Mouse (Mus musculus) midbrain, embryonic 15.5 days (tissue): ENCODE results near the gene Poln. TPM values are rescaled to one million over a fixed set of nuclear protein-coding genes. Genes with fewer than 3 reads are reported as not detected.

ENCODE experiments used
- ATAC-seq: fragments of 200-750 bp; cut with Nextera tagmentation; replicated peaks from 2 replicates; pipeline ENCODE4 v1.8.0; 2017; ENCODE audit warnings: moderate TSS enrichment
- H3K27ac ChIP-seq: fragments of 300-500 bp; sonication (generic); 2 replicates; pipeline ENCODE4 v1.5.1; 2015; ENCODE audit warnings: mild to moderate bottlenecking, inconsistent platforms
- H3K27me3 ChIP-seq: fragments of 300-500 bp; sonication (generic); replicated peaks from 2 replicates; pipeline ENCODE4 v1.6.1; 2015; ENCODE audit warnings: inconsistent platforms
- H3K36me3 ChIP-seq: fragments of 300-500 bp; sonication (generic); replicated peaks from 2 replicates; pipeline ENCODE4 v1.6.1; 2015; ENCODE audit warnings: inconsistent platforms
- H3K4me1 ChIP-seq: fragments of 300-500 bp; sonication (generic); 2 replicates; pipeline ENCODE4 v1.6.1; 2015; ENCODE audit warnings: inconsistent platforms
- H3K4me2 ChIP-seq: fragments of 300-500 bp; sonication (generic); 2 replicates; pipeline ENCODE4 v1.6.1; 2015; ENCODE audit warnings: inconsistent platforms, mild to moderate bottlenecking, moderate library complexity
- H3K4me3 ChIP-seq: fragments of 300-500 bp; sonication (generic); 2 replicates; pipeline ENCODE4 v1.5.1; 2015; ENCODE audit warnings: mild to moderate bottlenecking, inconsistent platforms
- H3K9ac ChIP-seq: fragments of 300-500 bp; sonication (generic); 2 replicates; pipeline ENCODE4 v1.6.1; 2015; ENCODE audit warnings: mild to moderate bottlenecking, inconsistent platforms
- H3K9me3 ChIP-seq: fragments of 300-500 bp; sonication (generic); 2 replicates; pipeline ENCODE4 v1.6.1; 2016; ENCODE audit warnings: inconsistent platforms
- WGBS: fragments of 180-500 bp; shearing (Covaris S2); methylation state at CpG from one replicate; pipeline ENCODE4 v1.1.7; 2015; ENCODE audit warnings: mixed read lengths; 5-methylcytosine and 5-hydroxymethylcytosine counted together
- polyA plus RNA-seq: library from polyadenylated mRNA; unstranded; fragments of >200 nt; fragmentation: Nextera tagmentation; extraction: Ambion mirVana; gene quantifications from 2 replicates; pipeline ENCODE4 v1.2.1, GENCODE M21; 2015

Gene Poln
- polyA plus RNA-seq, 1 experiment from 2014 or later = 0.27 TPM

- Histone ChIP-seq H3K9me3 (no peaks in the 10 kb centered on the region), H3K4me3 (no peak overlapping the region), H3K4me1 (no peaks in the 10 kb centered on the region), H3K4me2 (no peak overlapping the region), H3K27ac (no peak overlapping the region), H3K27me3 (no peaks in the 10 kb centered on the region), H3K9ac (no peak overlapping the region), H3K36me3 (no peaks in the 10 kb centered on the region)
- ATAC-seq = no peak
- 81% methylated on average over 7 of the region's 7 CpGs for WGBS
Observed at GRCm38 (mm10) chr5:34196423-34196822, 27.2 kb upstream of the Poln start.

- ATAC-seq = no peak
- 94% methylated on average over 12 of the region's 12 CpGs for WGBS
Observed at GRCm38 (mm10) chr5:34195786-34196185, 26.5 kb upstream of the Poln start.

GRCm38 (mm10) chr5:34194975-34195662 is 25.9 kb upstream of the Poln start:
- Histone ChIP-seq H3K36me3 (no peaks in the 10 kb centered on the region), H3K4me2 (no peak overlapping the region), H3K27me3 (no peaks in the 10 kb centered on the region), H3K9ac (no peak overlapping the region), H3K9me3 (no peaks in the 10 kb centered on the region), H3K27ac (no peak overlapping the region), H3K4me3 (no peak overlapping the region), H3K4me1 (no peaks in the 10 kb centered on the region)
- ATAC-seq = no peak
- 82% methylated on average over 6 of the region's 6 CpGs for WGBS

More at GRCm38 (mm10) chr5:34195786-34196185, 26.5 kb upstream of the Poln start:
- H3K4me1 ChIP-seq = no peaks in the 10 kb centered on the region
- no peak overlapping the region for H3K9ac ChIP-seq
- no peak overlapping the region for H3K27ac ChIP-seq
- no peak overlapping the region for H3K4me2 ChIP-seq
- no peaks in the 10 kb centered on the region for H3K36me3 ChIP-seq
- H3K9me3 ChIP-seq = no peaks in the 10 kb centered on the region
- no peak overlapping the region for H3K4me3 ChIP-seq
- no peaks in the 10 kb centered on the region for H3K27me3 ChIP-seq

- H3K36me3 ChIP-seq = no peaks in the 10 kb centered on the region
- H3K27ac ChIP-seq = no peak overlapping the region
- WGBS = 36% methylated on average over 1 of the region's 1 CpGs
- H3K4me1 ChIP-seq = no peaks in the 10 kb centered on the region
- no peak overlapping the region for H3K9ac ChIP-seq
- no peak for ATAC-seq
- H3K4me2 ChIP-seq = no peak overlapping the region
- H3K4me3 ChIP-seq = no peak overlapping the region
- H3K27me3 ChIP-seq = no peaks in the 10 kb centered on the region
- no peaks in the 10 kb centered on the region for H3K9me3 ChIP-seq
Observed at GRCm38 (mm10) chr5:34194426-34194825, 25.2 kb upstream of the Poln start.

- Histone ChIP-seq H3K27ac (no peak overlapping the region), H3K4me1 (peaks cover 12% of the 10 kb centered on the region), H3K36me3 (no peaks in the 10 kb centered on the region), H3K4me3 (no peak overlapping the region), H3K27me3 (no peaks in the 10 kb centered on the region), H3K9me3 (no peaks in the 10 kb centered on the region), H3K9ac (no peak overlapping the region), H3K4me2 (no peak overlapping the region)
- no peak for ATAC-seq
- 78% methylated on average over 4 of the region's 4 CpGs for WGBS
Observed at GRCm38 (mm10) chr5:34191843-34192242, 22.6 kb upstream of the Poln start.

GRCm38 (mm10) chr5:34191021-34191420 is 21.8 kb upstream of the Poln start:
- WGBS = 45% methylated on average over 4 of the region's 4 CpGs
- Histone ChIP-seq H3K4me2 (no peak overlapping the region), H3K9ac (no peak overlapping the region), H3K27ac (no peak overlapping the region), H3K4me3 (no peak overlapping the region), H3K4me1 (peaks cover 19% of the 10 kb centered on the region), H3K27me3 (no peaks in the 10 kb centered on the region), H3K9me3 (no peaks in the 10 kb centered on the region), H3K36me3 (no peaks in the 10 kb centered on the region)
- ATAC-seq = no peak

GRCm38 (mm10) chr5:34189521-34189920 is 20.3 kb upstream of the Poln start:
- Histone ChIP-seq H3K27ac (no peak overlapping the region), H3K4me3 (no peak overlapping the region), H3K9me3 (no peaks in the 10 kb centered on the region), H3K36me3 (no peaks in the 10 kb centered on the region), H3K4me2 (no peak overlapping the region), H3K27me3 (no peaks in the 10 kb centered on the region), H3K9ac (no peak overlapping the region), H3K4me1 (peaks cover 34% of the 10 kb centered on the region)
- no peak for ATAC-seq
- 63% methylated on average over 1 of the region's 1 CpGs for WGBS

- H3K36me3 ChIP-seq = no peaks in the 10 kb centered on the region
- 74% methylated on average over 2 of the region's 2 CpGs for WGBS
- peak overlapping the region; percentile 89 for H3K4me3 ChIP-seq
- peak overlapping the region; percentile 78 for H3K4me2 ChIP-seq
- H3K27ac ChIP-seq = no peak overlapping the region
- ATAC-seq = no peak
- no peaks in the 10 kb centered on the region for H3K27me3 ChIP-seq
- H3K9ac ChIP-seq = peak overlapping the region; percentile 66; the same call in 1 of the 2 replicates
- H3K4me1 ChIP-seq = peaks cover 41% of the 10 kb centered on the region
- H3K9me3 ChIP-seq = no peaks in the 10 kb centered on the region
Observed at GRCm38 (mm10) chr5:34188856-34189255, 19.6 kb upstream of the Poln start.

GRCm38 (mm10) chr5:34187601-34188316 is 18.5 kb upstream of the Poln start, which contains the start of gene Mxd4:
Mxd4 (minus strand) TSS chr5:34187720.
- Histone ChIP-seq H3K36me3 (no peaks in the 10 kb centered on the region), H3K27ac (peak within 1 kb of the TSS; percentile 91), H3K4me3 (peak within 1 kb of the TSS; percentile 89), H3K4me1 (peaks cover 51% of the 10 kb centered on the region), H3K9ac (peak within 1 kb of the TSS; percentile 74), H3K27me3 (no peaks in the 10 kb centered on the region), H3K4me2 (peak within 1 kb of the TSS; percentile 78), H3K9me3 (no peaks in the 10 kb centered on the region)
- ATAC-seq = peak; percentile 99
- under 1% methylated on average over 60 of the region's 60 CpGs for WGBS

GRCm38 (mm10) chr5:34186961-34187391 is 17.7 kb upstream of the Poln start:
- H3K4me2 ChIP-seq = peak overlapping the region; percentile 78
- peak overlapping the region; percentile 91 for H3K27ac ChIP-seq
- H3K9ac ChIP-seq = peak overlapping the region; percentile 74
- H3K4me3 ChIP-seq = peak overlapping the region; percentile 89
- no peaks in the 10 kb centered on the region for H3K27me3 ChIP-seq
- peaks cover 51% of the 10 kb centered on the region for H3K4me1 ChIP-seq
- 0 out of 2 replicates have a peak, but pooled peaks cover 5% of the 10 kb centered on the region for H3K36me3 ChIP-seq
- peak; percentile 34 for ATAC-seq
- WGBS = under 1% methylated on average over 45 of the region's 46 CpGs
- no peaks in the 10 kb centered on the region for H3K9me3 ChIP-seq

GRCm38 (mm10) chr5:34186391-34186790 is 17.1 kb upstream of the Poln start:
- ATAC-seq = no peak
- WGBS = 58% methylated on average over 2 of the region's 2 CpGs
- H3K27me3 ChIP-seq = no peaks in the 10 kb centered on the region
- peak overlapping the region; percentile 89 for H3K4me3 ChIP-seq
- H3K4me2 ChIP-seq = peak overlapping the region; percentile 78
- no peaks in the 10 kb centered on the region for H3K9me3 ChIP-seq
- peak overlapping the region; percentile 74 for H3K9ac ChIP-seq
- no peak overlapping the region for H3K27ac ChIP-seq
- 0 out of 2 replicates have a peak, but pooled peaks cover 5% of the 10 kb centered on the region for H3K36me3 ChIP-seq
- peaks cover 53% of the 10 kb centered on the region for H3K4me1 ChIP-seq

- Histone ChIP-seq H3K9me3 (no peaks in the 10 kb centered on the region), H3K4me3 (peak overlapping the region; percentile 89), H3K27ac (no peak overlapping the region), H3K4me2 (peak overlapping the region; percentile 78), H3K36me3 (0 out of 2 replicates have a peak, but pooled peaks cover 5% of the 10 kb centered on the region), H3K9ac (peak overlapping the region; percentile 74; the same call in 1 of the 2 replicates), H3K4me1 (peaks cover 53% of the 10 kb centered on the region), H3K27me3 (no peaks in the 10 kb centered on the region)
- ATAC-seq = no peak
Observed at GRCm38 (mm10) chr5:34185791-34186190, 16.5 kb upstream of the Poln start.
